Mouse (Mus musculus): ENCODE data around the gene Tacc2.

Tacc2 gene

DNA sequence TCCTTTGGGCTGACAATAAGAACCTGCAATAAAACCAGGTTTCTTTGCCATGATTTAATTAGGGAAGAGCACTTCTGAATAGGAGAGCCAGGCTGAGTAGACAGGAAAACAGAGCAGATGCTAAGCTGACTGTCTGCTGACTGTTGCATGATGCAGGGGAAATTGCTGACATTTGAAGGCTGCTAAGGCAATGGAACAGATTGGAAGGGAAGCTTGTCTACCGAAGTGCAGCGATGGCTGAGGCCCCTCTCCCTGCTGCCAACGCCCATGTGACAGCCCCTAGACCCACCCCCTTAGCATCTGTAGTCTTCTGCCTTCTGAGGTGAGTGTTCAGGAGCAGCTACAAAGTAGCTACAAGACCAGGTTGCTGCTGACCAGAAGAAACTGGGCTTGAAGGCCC, 148.9 kb downstream of the Tacc2 start:
- no peak for DNase-seq (ENCODE audit: low read depth, low spot score)

DNA sequence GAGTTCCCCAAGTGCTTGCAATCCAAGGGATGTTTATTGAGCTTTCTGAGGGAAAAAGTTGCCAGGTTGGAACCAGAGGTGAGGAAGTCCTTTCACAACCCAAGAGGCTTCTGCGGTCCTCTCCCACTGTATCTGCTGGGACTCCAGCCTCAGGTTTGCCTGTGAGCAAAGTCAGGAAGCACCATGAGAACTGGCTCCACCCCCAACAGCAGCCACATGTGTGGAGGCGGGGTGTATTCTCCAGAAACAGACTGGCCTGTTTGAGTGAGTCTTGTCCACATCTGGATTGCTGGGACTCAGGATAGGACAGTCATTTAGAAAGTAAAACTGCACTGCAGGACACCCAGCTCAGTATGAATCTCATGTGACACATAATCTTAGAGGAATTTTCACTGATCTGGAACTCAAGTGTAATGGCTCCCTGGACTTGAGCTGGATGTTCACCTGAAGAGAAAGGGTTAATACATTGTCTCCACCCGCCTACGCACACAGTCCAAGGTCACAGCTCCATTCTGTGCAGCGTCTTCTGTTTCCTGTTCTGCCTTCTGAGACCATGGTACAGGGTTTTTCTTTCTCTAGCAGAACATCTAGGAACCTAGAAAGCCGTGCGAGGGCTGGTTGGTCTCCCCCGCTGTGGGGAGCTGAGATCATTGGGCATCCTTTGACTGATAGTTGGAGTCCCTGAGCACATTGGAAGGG, 149.6 kb downstream of the Tacc2 start:
- DNase-seq (ENCODE audit: low read depth, low spot score) = no peak

DNA sequence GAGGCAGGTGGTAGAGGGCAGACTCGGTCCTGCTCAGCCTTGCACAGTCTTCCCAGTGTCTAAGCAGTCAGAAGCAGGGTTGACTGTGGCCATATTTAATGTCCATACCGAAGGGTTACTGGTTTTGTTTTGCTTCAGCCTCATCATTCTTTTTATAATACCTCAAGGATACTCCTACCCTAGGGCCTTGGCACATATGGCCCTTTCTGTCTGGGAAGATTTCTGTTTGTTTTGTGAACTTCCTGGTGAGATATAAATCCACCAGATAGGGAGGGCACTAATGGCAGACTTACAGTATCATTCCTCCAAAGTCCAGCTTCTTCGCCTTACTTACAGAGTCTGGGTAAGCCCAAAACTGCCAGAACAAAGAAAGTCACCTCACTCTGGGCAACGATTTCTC, 150.3 kb downstream of the Tacc2 start:
- no peak for DNase-seq (ENCODE audit: low read depth, low spot score)

DNA sequence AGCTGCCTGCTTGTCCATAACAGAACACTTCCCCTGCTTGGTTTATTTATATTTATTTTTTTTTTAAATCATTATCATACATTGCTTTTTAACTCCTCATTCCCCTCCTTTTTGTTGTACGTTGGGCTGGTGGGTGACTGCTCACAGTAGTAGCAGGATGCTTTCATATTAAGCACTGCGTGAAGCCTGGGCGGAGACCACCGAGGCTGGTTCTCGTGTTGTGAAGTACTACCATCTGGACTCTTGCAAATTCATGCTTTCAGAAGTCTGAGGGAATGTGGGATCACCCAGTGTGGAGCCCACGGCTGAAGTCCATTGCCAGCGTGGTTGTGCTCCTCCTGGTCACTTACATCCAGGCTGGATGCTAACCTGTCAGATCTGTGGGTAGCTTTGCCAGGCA, 154.6 kb downstream of the Tacc2 start:
- no peak for DNase-seq (ENCODE audit: low read depth, low spot score)

DNA sequence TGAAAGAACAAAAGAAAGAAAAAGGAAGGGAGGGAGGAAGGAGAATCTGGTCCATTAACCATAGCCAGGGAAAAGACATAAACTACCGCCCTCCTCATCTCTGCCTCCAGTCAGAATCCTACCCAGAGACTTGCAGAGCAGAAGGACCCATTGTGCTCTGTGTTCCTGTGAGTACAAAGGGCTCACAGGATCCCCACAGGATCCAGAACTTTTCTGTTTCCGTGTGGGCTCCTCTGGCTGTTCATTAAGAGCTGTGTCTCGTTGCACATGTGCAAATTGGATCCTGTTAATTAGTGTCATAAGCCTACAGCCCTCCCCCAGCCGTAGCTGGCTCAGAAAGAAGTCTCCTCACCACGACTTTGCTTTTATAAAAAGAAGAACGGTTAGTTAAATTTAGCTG, 155.7 kb downstream of the Tacc2 start:
- DNase-seq (ENCODE audit: low read depth, low spot score) = no peak

DNA sequence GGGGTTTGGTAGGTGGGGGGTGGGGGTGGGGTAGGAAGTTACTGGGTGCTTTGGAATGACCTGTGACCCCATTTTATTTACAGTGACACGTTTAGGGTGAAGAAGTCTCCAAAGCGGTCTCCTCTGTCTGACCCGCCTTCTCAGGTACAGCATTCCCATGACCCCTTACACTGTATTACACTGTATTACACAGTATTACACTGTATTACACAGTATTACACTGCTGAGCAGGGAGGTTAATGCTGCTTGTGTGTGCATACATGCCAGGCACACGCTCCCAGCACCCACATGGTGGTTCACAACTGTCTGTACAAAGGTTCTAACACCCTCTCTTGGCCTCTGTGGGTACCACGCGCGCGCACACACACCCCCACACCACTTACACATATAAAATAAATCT, 156.2 kb downstream of the Tacc2 start:
- DNase-seq (ENCODE audit: low read depth, low spot score) = no peak

DNA sequence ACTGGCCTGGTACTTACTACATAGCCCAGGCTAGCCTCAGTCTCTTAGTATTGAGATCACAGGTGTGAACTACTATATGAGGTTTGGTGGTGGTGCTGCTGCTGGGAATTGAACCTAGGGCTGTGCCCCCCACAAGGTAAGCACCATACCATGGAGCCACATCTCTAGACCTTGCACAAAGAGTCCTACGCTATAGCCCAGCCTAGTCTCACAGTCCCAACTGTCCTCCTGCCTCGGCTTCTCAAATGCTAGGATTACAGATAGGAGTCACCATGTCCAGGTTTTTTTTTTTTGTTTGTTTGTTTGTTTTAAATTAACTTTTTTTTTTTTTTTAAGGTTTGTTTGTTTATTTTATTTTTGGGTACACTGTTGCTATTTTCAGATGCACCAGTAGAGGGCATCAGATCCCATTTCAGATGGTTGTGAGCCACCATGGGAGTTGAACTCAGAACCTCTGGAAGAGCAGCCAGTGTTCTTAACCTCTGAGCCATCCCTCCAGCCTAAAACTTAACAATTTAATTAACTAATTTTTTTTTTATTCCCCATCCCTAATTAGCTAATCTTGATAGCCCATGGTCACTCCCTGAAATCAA, 157.1 kb downstream of the Tacc2 start:
- DNase-seq (ENCODE audit: low read depth, low spot score) = no peak

DNA sequence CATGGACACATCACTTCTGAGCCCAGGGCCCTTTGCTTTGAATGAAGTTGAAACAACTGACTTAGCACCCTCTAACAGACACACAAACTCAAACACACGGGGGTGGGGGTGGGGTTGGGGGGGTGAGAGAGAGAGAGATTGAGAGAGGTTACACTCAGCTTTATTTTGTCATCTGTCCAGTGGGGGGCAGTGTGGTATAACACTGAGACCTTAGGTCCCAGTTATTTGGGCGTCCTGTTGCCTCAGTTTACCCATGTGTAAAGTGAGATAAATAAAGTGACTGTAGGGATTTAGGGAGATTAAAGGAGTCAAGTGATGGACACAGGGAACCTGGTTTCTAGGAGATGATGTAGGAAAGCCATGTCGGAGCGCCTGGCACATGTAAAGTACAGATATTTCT, 163.9 kb downstream of the Tacc2 start:
- no peak for DNase-seq (ENCODE audit: low read depth, low spot score)

DNA sequence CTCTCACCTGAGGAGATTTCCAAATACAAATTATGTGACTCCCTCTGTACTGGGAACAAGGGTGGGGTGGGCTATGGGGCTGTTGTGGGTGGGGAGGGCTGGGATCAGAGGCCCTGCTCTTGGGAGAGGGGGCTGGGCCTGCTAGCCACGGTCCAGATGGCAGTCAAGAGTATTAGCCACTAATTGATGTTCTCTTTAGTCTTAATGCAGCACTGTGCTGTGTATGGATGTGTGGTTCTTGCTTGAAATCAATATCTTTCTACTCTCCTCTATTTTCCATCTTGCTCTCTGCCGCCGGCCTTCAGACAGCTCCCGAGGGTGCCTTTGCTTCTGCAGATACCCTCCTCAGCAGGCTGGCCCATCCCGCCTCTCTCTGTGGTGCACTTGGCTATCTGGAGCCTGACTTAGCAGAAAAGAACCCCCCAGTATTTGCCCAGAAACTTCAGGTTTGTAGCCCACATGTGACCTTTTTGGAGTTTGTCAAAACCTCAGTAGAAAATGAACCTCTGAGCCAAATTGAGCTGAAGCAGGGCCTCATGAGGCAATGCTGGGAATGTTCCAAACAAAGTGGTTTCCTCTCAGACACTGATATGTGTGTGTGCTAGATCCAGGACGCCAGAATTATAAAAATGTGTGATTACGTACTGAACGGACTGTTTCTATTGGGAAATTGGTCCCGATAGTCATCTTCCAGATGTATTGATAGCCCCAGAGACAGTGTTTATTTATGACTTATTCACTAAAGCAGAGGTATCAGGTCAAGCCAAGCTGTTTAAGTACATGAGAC, 166.2 kb downstream of the Tacc2 start:
- no peak for DNase-seq (ENCODE audit: low read depth, low spot score)

DNA sequence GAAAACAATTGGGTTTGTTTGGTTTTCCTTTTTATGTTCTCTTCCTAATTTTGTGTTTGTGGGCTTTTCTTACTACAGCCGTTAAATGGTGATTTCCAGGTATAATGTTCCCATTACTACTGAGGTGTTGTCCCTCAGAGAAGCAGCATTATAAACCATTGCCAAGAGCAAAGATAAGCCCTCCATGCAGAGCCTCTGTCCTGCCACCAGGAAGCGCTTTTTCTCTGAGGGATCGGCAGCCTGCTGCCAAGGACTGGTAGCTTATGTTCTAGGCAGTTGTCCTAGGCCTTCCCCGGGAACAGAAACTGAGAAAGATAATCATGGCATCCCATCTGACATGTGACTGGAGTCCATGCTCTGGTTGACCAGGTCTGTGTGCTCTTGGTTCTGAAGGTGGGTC, 171.9 kb downstream of the Tacc2 start:
- DNase-seq (ENCODE audit: low read depth, low spot score) = no peak

DNA sequence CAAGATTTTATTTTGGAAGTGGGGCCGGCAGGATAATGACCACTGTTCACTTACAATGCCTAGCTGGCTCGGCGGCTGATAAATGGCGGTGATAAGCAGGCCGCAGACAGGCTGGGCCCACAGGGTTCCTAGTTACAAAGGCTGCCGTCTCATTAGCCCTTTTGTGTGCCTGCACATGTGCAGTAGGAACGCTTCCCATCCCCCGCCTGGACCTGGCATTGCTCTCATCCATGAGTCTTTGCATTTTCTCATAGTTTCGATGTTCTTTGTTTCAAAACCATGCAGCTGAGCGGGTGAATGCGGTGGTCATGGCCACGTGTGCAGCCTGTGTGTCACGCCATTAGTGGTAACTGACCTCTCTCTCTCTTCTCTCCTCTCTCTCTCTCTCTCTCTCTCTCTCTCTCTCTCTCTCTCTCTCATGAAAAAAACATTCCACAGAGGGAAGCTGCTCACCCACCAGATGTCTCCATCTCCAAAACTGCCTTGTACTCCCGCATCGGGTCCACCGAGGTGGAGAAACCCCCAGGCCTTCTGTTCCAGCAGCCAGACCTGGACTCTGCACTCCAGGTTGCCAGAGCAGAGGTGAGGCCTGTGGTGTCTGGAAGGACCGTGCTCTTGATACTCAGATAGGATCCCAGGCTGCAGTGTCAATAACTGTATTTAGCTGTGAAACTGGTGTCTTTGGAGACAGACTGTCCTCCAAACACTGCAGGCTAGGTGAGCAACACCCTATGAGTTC, 173.7 kb downstream of the Tacc2 start:
- peak; percentile 42 for DNase-seq (ENCODE audit: low read depth, low spot score)

DNA sequence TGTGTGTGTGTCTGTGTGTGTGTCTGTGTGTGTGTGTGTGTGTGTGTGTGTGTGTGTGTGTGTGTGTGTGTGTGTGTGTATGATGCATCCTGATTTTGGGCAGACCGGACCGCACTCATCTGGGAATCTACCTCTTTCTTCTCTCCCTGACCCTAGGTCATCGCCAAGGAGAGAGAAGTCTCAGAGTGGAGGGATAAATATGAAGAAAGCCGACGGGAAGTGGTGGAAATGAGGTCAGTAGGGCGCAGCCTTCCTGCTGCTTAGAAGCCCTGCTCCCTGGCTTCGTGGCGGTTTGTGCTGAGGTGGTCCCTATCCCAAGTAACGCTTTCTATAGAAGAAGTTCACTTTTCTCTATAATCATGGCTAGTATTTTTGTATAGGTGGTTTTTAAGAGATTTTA, 174.4 kb downstream of the Tacc2 start:
- DNase-seq (ENCODE audit: low read depth, low spot score) = no peak

DNA sequence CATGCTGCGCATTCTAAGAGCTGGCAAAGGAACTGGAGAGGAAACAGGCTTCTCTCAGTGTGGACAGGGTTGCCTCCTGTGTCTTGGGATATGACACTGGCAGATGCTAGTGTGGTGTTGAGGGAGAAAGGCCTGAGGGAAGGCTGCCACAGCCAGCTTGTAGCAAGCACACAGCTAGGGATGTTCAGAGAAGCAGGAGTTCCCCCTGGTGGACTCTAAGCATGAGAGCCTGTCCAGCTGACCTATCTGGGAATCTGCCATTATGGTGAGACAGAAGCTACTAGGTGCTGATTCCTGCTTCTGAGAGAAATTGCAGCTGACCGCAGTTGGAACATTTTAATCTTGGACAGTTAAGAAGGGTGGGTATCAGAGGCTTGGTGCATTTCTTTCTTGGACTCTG, 177.6 kb downstream of the Tacc2 start:
- DNase-seq (ENCODE audit: low read depth, low spot score) = no peak

DNA sequence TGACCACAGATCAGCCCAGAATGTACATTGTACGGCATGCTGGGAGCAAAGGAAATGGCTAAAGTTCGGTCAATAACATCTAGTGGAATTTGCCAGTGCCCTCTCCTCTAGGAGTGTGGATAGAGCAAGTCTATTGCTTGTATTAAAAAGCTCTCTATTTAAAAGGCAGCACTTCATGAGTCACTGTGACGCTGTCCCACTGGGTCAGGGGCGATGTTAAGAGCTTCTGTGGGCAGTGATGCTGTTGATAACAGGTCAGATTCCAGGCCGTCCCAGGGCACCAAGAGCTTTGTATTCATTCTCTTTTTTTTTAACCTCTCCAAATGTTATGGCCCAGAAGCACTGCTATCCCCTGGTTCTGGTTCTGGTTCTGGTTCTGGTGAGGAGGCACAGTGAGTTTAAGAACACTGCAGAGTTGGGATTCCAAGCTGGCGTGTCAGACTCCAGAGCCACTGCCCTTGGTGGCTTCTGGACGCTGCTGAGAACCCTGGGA, 179.2 kb downstream of the Tacc2 start:
- no peak for DNase-seq (ENCODE audit: low read depth, low spot score)

DNA sequence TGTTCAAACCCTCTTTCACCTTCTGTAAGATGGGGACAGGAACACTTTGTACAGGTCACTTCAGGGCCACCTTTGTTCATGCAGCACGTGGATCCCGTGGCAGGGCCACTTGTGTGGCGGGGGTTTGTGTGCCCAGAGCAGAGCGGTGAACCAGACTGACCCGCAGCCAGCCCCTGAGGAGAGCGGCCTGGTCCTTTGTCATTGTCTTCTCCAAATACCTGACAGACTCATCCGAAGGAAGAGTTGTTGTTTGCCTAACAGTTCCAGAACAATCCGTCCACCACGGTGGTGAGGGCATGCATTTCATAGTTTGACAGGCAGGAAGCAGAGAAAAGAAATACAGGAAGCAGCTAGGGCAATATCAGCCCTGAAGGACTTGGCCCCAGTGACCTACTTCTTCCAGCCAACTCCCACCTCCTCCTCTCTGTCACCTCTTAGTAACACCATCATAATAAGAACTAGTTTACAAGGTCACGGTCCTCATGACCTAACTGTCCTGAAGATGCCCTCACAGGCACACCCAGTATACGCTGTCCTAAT, 180.2 kb downstream of the Tacc2 start:
- no peak for DNase-seq (ENCODE audit: low read depth, low spot score)

DNA sequence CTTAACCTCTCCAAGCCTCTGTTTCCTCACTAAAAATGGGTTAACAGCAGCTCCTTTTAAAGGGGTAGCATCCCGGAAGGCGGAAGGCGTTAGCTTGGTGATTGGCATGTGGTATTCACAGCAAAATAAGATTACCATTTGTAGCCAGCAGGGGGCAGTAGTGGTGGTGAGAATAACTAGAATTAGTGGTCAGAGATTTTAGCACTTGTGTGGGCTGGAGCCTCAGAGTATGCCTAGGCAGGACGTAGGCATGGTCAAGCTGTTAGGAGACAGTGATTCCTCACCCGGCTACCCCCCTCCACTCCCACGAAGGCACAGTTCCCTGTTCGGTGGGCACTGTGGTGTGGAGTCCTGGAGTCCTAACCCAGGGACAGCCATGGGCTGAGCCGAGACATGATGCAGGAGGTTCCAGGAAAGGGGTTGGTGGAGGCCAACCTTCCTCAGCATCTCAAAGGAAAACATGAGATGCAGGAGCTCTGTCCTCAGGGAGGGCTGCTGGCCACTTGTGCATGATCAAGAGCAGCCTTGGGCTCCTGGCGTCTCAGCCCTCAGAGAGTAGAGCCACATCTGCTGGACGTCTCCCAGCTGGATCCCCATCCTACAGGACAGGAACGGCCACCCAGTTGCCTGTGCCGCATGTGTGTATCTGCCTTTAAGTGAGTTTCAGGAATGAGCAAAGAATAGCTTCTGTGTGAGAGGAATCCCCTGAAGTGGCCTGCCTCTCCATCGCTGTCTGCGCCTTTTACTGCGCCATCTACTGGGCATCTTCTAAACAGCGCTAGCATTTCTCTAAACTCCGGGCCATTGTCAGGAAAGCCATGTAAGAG, 185.0 kb downstream of the Tacc2 start:
- DNase-seq (ENCODE audit: low read depth, low spot score) = peak; percentile 55

DNA sequence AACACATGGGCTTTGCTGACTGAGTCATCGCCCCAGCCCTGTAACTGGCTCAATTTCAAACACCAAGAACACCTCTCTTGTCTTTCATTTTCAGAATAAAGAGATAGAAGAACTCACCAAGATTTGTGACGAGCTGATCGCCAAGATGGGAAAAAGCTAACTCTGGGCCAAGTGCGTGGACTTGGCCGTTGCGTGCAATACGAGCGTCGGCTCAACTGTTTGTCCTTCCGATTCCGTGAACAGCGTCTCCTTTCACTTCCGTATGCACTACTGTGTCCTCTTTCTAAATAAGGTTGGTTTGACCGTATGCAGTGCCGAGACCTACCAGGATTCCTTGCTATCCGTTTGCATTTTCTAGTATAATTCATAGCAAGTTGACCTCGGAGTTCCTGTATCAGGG, 186.9 kb downstream of the Tacc2 start:
- DNase-seq (ENCODE audit: low read depth, low spot score) = no peak

DNA sequence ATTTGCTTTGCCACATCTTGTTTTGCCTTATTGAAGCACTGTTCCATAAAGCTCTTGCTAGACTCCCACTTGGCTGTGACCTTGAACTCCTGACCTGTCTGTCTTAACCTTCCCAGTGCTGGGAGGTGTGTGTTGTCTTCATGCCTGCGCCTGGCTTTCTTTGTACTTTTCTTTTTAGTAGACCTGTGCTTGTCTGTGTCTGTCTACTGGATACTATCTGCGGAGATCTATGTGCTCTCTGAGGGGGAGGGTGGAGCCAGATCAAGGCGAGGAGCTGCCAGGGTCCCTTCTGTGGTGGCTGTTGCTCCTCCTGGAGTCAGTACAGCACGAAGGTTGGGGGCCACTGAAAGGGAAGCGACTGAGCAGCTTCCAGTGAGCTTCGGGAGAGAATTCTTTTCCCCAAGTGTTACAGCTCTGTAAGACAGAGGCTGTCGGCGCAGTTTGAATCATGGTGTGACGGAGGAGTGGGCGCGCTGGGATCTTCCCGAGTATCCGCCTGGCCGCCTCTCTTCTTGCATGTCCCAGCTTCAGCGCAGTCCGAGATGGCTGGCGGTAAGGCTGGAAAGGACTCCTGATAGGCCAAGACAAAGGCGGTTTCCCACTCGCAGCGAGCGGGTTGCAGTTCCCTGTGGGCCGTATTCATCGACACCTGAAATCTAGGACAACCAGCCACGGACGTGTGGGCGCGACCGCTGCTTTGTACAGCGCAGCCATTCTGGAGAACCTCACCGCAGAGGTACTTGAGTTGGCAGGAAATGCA, 189.4 kb downstream of the Tacc2 start:
- no peak for DNase-seq (ENCODE audit: low read depth, low spot score)

DNA sequence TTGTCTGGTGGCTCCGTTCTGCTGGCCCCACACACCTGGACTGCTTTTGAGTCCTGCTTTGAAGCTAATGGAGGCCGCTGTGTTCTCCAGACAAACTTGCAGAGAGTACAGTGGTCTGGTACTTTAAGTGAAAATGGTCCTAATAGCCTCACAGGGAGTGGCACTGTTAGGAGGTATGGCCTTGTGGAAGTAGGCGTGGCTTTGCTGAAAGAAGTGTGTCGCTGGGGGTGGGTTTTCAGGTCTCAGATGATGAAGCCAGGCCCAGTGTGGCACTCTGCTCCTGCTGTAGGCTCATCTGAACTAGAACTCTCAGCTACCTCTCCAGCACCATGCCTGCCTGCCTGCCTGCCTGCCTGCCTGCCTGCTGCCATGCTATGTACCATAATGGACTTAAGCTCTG, 190.9 kb downstream of the Tacc2 start:
- DNase-seq (ENCODE audit: low read depth, low spot score) = no peak

DNA sequence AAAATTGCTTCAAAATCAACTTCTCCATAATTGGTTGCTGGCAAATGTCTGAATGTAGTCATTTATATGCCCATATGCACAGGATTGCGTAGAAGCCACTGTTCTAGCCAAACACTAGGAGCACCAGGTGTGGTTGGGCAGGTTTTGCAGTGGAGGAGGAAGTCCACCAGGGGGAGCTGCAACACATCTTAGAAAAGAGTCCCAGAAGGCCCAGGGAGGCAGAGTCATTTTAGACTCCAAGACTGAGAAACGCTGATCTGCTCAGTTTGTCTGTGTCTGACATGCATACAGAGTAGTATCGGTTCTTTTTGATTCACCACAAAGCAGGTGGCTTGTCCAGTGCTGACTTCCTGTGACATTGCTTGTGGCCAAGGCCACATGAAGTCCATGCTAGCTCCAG, 193.5 kb downstream of the Tacc2 start:
- peak; percentile 42 for DNase-seq (ENCODE audit: low read depth, low spot score)

Measured in brain, embryonic 18.5 days (tissue).